Mouse (Mus musculus) neural tube, embryonic 11.5 days (tissue): ENCODE data around the gene Sirt1. TPM values are rescaled to one million over a fixed set of nuclear protein-coding genes. Genes with fewer than 3 reads are reported as not detected.
"Not testable (repeated sequence)": the region's sequence is repeated elsewhere in the genome, so short reads cannot be mapped to it uniquely, and the experiment has no call there.

Source experiments
- ATAC-seq: fragments of 200-750 bp; cut with Nextera tagmentation; 2 replicates; pipeline ENCODE4 v1.8.0; 2017; ENCODE audit warnings: moderate number of reproducible peaks, mild to moderate bottlenecking, moderate TSS enrichment, moderate library complexity; ENCODE audit not compliant: insufficient read depth, low FRiP score, low TSS enrichment
- DNase-seq: peaks from one replicate; pipeline ENCODE4 v3.0.0-alpha.2; 2015; ENCODE audit warnings: low spot score
- H3K27ac ChIP-seq: fragments of 300-500 bp; sonication (generic); 2 replicates; pipeline ENCODE4 v1.5.1; 2014; ENCODE audit warnings: low read depth, mild to moderate bottlenecking, low read length
- H3K27me3 ChIP-seq: fragments of 300-500 bp; sonication (generic); 2 replicates; pipeline ENCODE4 v1.6.1; 2014; ENCODE audit warnings: mild to moderate bottlenecking, low read length, mixed read lengths; ENCODE audit not compliant: control insufficient read depth, insufficient read depth
- H3K36me3 ChIP-seq: fragments of 300-500 bp; sonication (generic); 2 replicates; pipeline ENCODE4 v1.6.1; 2014; ENCODE audit warnings: mild to moderate bottlenecking, low read length, moderate library complexity, mixed read lengths; ENCODE audit not compliant: control insufficient read depth, insufficient read depth
- H3K4me1 ChIP-seq: fragments of 300-500 bp; sonication (generic); 2 replicates; pipeline ENCODE4 v1.6.1; 2014; ENCODE audit warnings: low read length, mixed read lengths; ENCODE audit not compliant: control insufficient read depth, insufficient read depth
- H3K4me2 ChIP-seq: fragments of 300-500 bp; sonication (generic); 2 replicates; pipeline ENCODE4 v1.6.1; 2014; ENCODE audit warnings: low read depth, mild to moderate bottlenecking, moderate library complexity
- H3K4me3 ChIP-seq: fragments of 300-500 bp; sonication (generic); 2 replicates; pipeline ENCODE4 v1.5.1; 2014; ENCODE audit warnings: low read depth, low read length
- H3K9ac ChIP-seq: fragments of 300-500 bp; sonication (generic); 2 replicates; pipeline ENCODE4 v1.6.1; 2014; ENCODE audit warnings: mild to moderate bottlenecking, low read length
- H3K9me3 ChIP-seq: fragments of 300-500 bp; sonication (generic); 2 replicates; pipeline ENCODE4 v1.6.1; 2016; ENCODE audit warnings: low read length; ENCODE audit not compliant: control insufficient read depth
- WGBS: fragments of 180-500 bp; shearing (Covaris S2); extraction: QIAGEN DNeasy Blood & Tissue Kit; methylation state at CpG from one replicate; pipeline ENCODE4 v1.1.7; 2014; 5-methylcytosine and 5-hydroxymethylcytosine counted together
- polyA plus RNA-seq: library from polyadenylated mRNA; unstranded; fragments of >200 nt; fragmentation: Nextera tagmentation; extraction: Ambion mirVana; gene quantifications from 2 replicates; pipeline ENCODE4 v1.2.1, GENCODE M21; 2014

The Sirt1 gene
- polyA plus RNA-seq, 1 experiment from 2014 or later = 13.3 TPM

DNA sequence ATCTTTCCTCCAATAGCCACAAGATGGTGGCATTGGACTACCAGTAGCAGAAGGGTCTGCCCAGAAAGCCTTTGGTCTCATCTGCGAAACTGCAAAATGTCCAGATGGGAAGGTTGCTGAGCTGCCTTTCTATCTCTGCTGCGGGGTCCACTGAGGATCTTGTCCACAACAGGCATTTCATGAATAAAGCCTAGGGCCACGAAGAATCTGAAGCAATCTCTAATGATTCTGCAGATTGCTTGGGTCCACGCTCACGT lies 41.2 kb upstream of the Sirt1 start:
- ATAC-seq = no peak
- Histone ChIP-seq H3K4me2 (no peak overlapping the region), H3K27ac (no peak overlapping the region), H3K9me3 (no peaks in the 10 kb centered on the region), H3K4me1 (no peaks in the 10 kb centered on the region), H3K27me3 (no peaks in the 10 kb centered on the region), H3K9ac (no peak overlapping the region), H3K4me3 (no peak overlapping the region), H3K36me3 (no peaks in the 10 kb centered on the region)
- WGBS = 89% methylated on average over 5 of the region's 5 CpGs
- DNase-seq = no peak

DNA sequence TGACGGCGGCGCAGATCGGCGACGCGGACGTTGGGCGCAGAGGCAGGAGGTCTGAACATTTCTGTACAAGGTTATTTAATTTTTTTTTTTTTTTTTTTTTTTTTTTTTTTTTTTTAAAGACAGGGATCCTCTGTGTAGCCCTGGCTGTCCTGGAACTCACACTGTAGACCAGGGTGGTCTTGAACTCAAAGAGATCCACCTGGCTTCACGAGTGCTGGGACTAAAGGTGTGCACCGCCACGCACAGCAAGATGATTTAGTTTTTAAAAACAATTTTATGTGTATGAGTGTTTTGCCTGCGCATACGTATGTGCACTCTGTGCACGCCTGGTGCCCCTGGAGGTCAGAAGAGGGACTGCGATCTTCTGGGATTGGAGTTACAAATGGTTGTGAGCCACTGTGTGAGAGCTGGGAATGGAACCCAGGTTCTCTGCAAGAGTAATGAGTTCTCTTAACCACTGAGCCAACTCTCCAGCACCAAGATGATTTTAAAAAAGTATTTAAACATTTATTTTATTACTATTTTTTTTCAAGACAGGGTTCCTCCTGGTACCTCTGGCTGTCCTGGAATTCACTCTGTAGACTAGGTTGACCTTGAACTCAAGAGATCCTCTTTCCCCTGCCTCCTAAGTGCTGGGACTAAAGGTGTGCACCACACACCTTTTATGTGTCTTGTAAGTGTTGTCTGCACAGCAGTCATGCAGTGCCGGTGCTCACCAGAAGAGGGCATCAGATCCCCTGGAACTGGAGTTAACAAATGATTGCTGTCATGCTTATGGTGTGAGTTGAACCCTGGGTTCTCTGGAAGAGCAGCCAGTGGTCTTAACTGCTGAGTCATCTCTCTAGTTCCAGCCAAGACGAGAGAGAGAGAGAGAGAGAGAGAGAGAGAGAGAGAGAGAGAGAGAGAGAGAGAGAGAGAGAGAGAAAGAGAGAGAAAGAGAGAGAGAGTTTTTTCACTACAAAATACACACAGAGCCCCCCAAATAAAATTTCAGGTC lies 40.5 kb upstream of the Sirt1 start, which contains the start of gene Gm7075:
TSS of gene Gm7075 (minus strand) at position 51 of the 997 bp plus-strand sequence.
- no peak within 1 kb of the TSS for H3K27ac ChIP-seq
- 87% methylated on average over 18 of the region's 18 CpGs for WGBS
- no peaks in the 10 kb centered on the region for H3K9me3 ChIP-seq

GRCm38 (mm10) chr10:63417061-63417460 lies 35.6 kb upstream of the Sirt1 start:
- no peaks in the 10 kb centered on the region for H3K36me3 ChIP-seq
- no peak overlapping the region for H3K9ac ChIP-seq
- no peaks in the 10 kb centered on the region for H3K4me1 ChIP-seq
- no peaks in the 10 kb centered on the region for H3K9me3 ChIP-seq
- no peaks in the 10 kb centered on the region for H3K27me3 ChIP-seq
- ATAC-seq (no peak), DNase-seq (no peak)
- H3K4me3 ChIP-seq = no peak overlapping the region
- 65% methylated on average over 5 of the region's 5 CpGs for WGBS
- H3K4me2 ChIP-seq = no peak overlapping the region
- H3K27ac ChIP-seq = no peak overlapping the region

More for the DNA sequence above, 40.5 kb upstream of the Sirt1 start, which contains the start of gene Gm7075:
- peak; percentile 55 for DNase-seq
- no peaks in the 10 kb centered on the region for H3K27me3 ChIP-seq
- no peak within 1 kb of the TSS for H3K9ac ChIP-seq
- ATAC-seq = no peak
- no peak within 1 kb of the TSS for H3K4me3 ChIP-seq
- no peaks in the 10 kb centered on the region for H3K4me1 ChIP-seq
- H3K36me3 ChIP-seq = no peaks in the 10 kb centered on the region
- no peak within 1 kb of the TSS for H3K4me2 ChIP-seq

- no peak overlapping the region for H3K9ac ChIP-seq
- ATAC-seq = no peak
- H3K36me3 ChIP-seq = no peaks in the 10 kb centered on the region
- no peaks in the 10 kb centered on the region for H3K27me3 ChIP-seq
- H3K9me3 ChIP-seq = no peaks in the 10 kb centered on the region
- H3K4me1 ChIP-seq = no peaks in the 10 kb centered on the region
- no peak overlapping the region for H3K4me2 ChIP-seq
- H3K4me3 ChIP-seq = no peak overlapping the region
- no peak overlapping the region for H3K27ac ChIP-seq
- DNase-seq = no peak
- WGBS = 67% methylated on average over 7 of the region's 7 CpGs
Measured at GRCm38 (mm10) chr10:63415850-63416249, 34.3 kb upstream of the Sirt1 start.

DNA sequence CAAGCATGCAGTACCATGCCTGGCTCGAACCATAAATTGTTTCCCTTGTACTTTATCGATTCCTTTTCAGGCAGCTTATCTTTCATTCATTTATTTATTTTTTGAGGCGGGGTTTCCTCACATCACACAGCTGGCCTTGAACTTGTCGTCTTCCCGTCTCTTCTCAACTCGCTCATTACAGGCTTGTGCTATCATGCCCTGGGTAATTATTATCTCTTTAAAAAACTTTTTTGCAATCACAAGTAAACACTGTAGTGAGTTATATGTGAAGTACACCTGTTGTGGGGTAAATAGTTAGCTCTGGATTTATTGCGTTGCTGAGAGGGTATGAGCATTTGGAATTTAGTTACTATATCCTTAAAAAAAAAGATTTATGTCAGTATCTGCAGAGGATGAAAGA lies 33.8 kb upstream of the Sirt1 start:
- Histone ChIP-seq H3K27me3 (no peaks in the 10 kb centered on the region), H3K9me3 (no peaks in the 10 kb centered on the region), H3K27ac (no peak overlapping the region), H3K4me2 (no peak overlapping the region), H3K36me3 (no peaks in the 10 kb centered on the region), H3K9ac (no peak overlapping the region), H3K4me1 (no peaks in the 10 kb centered on the region), H3K4me3 (no peak overlapping the region)
- ATAC-seq (no peak), DNase-seq (no peak)
- WGBS = 88% methylated on average over 7 of the region's 7 CpGs

GRCm38 (mm10) chr10:63412756-63413155 lies 31.3 kb upstream of the Sirt1 start:
- Histone ChIP-seq H3K27me3 (no peaks in the 10 kb centered on the region), H3K4me1 (no peaks in the 10 kb centered on the region), H3K4me2 (no peak overlapping the region), H3K4me3 (no peak overlapping the region), H3K9ac (no peak overlapping the region), H3K36me3 (no peaks in the 10 kb centered on the region), H3K27ac (no peak overlapping the region), H3K9me3 (no peaks in the 10 kb centered on the region)
- WGBS = 89% methylated on average over 17 of the region's 17 CpGs
- DNase-seq (no peak), ATAC-seq (no peak)

DNA sequence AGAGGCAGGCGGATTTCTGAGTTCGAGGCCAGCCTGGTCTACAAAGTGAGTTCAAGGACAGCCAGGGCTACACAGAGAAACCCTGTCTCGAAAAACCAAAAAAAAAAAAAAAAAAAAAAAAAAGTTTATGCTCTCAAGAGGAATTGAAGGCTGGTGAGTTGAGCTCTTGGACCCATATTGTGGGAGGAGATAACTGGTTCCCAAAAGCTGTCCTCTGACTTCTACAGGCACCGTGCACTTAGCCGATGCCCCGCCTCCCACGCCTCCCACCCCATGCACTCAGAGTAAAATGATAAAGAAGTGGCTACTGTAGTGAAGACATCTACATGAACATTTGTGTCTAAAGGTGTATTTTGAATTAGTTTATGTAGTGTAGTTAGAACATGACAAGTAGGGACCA lies 30.2 kb upstream of the Sirt1 start:
- H3K9ac ChIP-seq, DNase-seq, H3K9me3 ChIP-seq, H3K4me2 ChIP-seq, H3K4me3 ChIP-seq, ATAC-seq, H3K27ac ChIP-seq, H3K27me3 ChIP-seq, H3K36me3 ChIP-seq, H3K4me1 ChIP-seq: not testable (repeated sequence)
- 94% methylated on average over 4 of the region's 7 CpGs for WGBS

- Histone ChIP-seq H3K36me3 (no peaks in the 10 kb centered on the region), H3K9ac (no peak overlapping the region), H3K4me3 (no peak overlapping the region), H3K4me1 (no peaks in the 10 kb centered on the region), H3K9me3 (no peaks in the 10 kb centered on the region), H3K27me3 (no peaks in the 10 kb centered on the region), H3K4me2 (no peak overlapping the region), H3K27ac (no peak overlapping the region)
- ATAC-seq (no peak), DNase-seq (no peak)
- WGBS = 66% methylated on average over 16 of the region's 16 CpGs
Measured at GRCm38 (mm10) chr10:63410162-63410956, 28.9 kb upstream of the Sirt1 start.
